Mouse (Mus musculus) lung, postnatal 0 days (tissue): ENCODE data around the gene Btnl2. TPM values are rescaled to one million over a fixed set of nuclear protein-coding genes. Genes with fewer than 3 reads are reported as not detected.
"Not testable (repeated sequence)": the region's sequence is repeated elsewhere in the genome, so short reads cannot be mapped to it uniquely, and the experiment has no call there.

ENCODE experiments used
- ATAC-seq: fragments of 200-750 bp; cut with Nextera tagmentation; 2 replicates; pipeline ENCODE4 v1.8.0; 2017; ENCODE audit warnings: moderate library complexity
- DNase-seq: peaks from one replicate; pipeline ENCODE4 v3.0.0-alpha.2; 2016; ENCODE audit warnings: low spot score
- H3K27ac ChIP-seq: fragments of 300-500 bp; sonication (generic); 2 replicates; pipeline ENCODE4 v1.5.1; 2014; ENCODE audit warnings: antibody characterized with exemption, mild to moderate bottlenecking, low read length, mixed read lengths
- H3K27me3 ChIP-seq: fragments of 300-500 bp; sonication (generic); replicated peaks from 2 replicates; pipeline ENCODE4 v1.6.1; 2014; ENCODE audit warnings: low read length, mixed read lengths; ENCODE audit not compliant: insufficient read depth
- H3K36me3 ChIP-seq: fragments of 300-500 bp; sonication (generic); 2 replicates; pipeline ENCODE4 v1.6.1; 2014; ENCODE audit warnings: low read length, mixed read lengths; ENCODE audit not compliant: insufficient read depth
- H3K4me1 ChIP-seq: fragments of 300-500 bp; sonication (generic); 2 replicates; pipeline ENCODE4 v1.6.1; 2014; ENCODE audit warnings: antibody characterized with exemption, low read depth, low read length, mixed read lengths; ENCODE audit not compliant: insufficient read depth
- H3K4me2 ChIP-seq: fragments of 300-500 bp; sonication (generic); replicated peaks from 2 replicates; pipeline ENCODE4 v1.6.1; 2014; ENCODE audit warnings: low read depth, mild to moderate bottlenecking, low read length, moderate library complexity, mixed read lengths
- H3K4me3 ChIP-seq: fragments of 300-500 bp; sonication (generic); 2 replicates; pipeline ENCODE4 v1.5.1; 2014; ENCODE audit warnings: low read depth, low read length
- H3K9ac ChIP-seq: fragments of 300-500 bp; sonication (generic); replicated peaks from 2 replicates; pipeline ENCODE4 v1.6.1; 2014; ENCODE audit warnings: low read depth, mild to moderate bottlenecking
- H3K9me3 ChIP-seq: fragments of 300-500 bp; sonication (generic); 2 replicates; pipeline ENCODE4 v1.6.1; 2016; ENCODE audit warnings: low read length, mixed read lengths
- CTCF ChIP-seq: IDR thresholded peaks from 2 replicates; pipeline ENCODE4 v1.5.1; 2016; ENCODE audit warnings: antibody characterized with exemption, mild to moderate bottlenecking
- EP300 ChIP-seq: IDR thresholded peaks from 2 replicates; pipeline ENCODE4 v1.6.1; 2016; ENCODE audit warnings: antibody characterized with exemption, mild to moderate bottlenecking, control low read depth
- WGBS: fragments of 180-500 bp; shearing (Covaris S2); extraction: QIAGEN DNeasy Blood & Tissue Kit; methylation state at CpG from one replicate; pipeline ENCODE4 v1.1.7; 2014; 5-methylcytosine and 5-hydroxymethylcytosine counted together
- polyA plus RNA-seq: library from polyadenylated mRNA; unstranded; fragments of >200 nt; fragmentation: Nextera tagmentation; extraction: Ambion mirVana; gene quantifications from 2 replicates; pipeline ENCODE4 v1.2.1, GENCODE M21; 2015

Gene Btnl2
- polyA plus RNA-seq, 1 experiment from 2014 or later = not detected

DNA sequence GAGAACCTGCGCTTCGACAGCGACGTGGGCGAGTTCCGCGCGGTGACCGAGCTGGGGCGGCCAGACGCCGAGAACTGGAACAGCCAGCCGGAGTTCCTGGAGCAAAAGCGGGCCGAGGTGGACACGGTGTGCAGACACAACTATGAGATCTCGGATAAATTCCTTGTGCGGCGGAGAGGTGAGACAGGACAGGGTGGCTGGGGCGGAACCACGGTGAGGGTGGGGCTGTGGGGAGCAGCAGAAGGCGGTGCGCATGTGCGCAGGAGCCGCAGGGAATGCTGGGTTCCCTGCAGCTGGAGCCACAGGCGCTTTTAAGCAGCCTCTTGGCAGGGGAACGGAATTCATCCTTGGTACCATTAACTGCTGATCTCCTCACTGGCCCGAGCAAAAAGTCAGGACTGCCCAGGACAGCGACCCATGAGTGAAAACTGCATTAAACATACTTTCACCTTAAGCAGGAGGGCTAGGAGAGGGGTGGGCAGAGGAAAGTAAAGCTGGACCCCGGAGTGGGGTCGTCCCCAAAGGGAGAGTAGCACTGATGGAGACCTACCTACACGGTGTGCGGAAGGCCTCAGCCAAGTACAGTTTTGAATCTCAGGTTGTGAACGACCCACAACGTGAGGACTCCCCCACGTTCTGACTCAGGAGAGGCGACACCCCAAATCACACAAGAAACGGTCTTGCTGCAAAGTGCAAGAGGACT lies 44.8 kb upstream of the Btnl2 start:
- WGBS = 23% methylated on average over 38 of the region's 38 CpGs

DNA sequence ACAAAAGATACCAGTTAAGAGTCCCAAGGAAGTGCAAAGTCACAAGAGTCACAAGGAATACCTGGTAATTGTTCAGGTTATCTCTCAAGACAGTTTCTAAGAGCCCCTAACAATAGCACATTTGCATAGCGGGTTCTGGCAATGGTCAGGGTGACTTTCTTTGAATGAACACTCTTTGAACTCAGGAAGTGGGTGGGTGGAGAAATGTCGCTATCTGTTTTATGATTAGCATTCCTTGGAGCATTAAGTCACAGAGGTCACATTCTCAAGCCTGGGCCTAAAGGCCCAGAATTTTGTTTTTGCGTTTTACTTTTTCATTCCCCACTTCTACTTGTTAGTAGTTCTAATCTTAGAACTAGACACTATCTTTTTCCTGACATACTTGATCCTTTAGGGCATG lies 44.1 kb upstream of the Btnl2 start:
- H3K27me3 ChIP-seq, H3K4me2 ChIP-seq, H3K36me3 ChIP-seq, DNase-seq, H3K9me3 ChIP-seq, H3K4me1 ChIP-seq, H3K9ac ChIP-seq, ATAC-seq, H3K4me3 ChIP-seq, H3K27ac ChIP-seq: not testable (repeated sequence)
- WGBS = 64% methylated on average over 3 of the region's 3 CpGs

More for the DNA sequence above, 44.8 kb upstream of the Btnl2 start:
- no peaks in the 10 kb centered on the region for H3K36me3 ChIP-seq
- no peaks in the 10 kb centered on the region for H3K27me3 ChIP-seq
- ATAC-seq = peak; percentile 73
- TF ChIP-seq EP300 (no peak), CTCF (no peak)
- peak; percentile 71 for DNase-seq
- H3K4me3 ChIP-seq = peak overlapping the region; percentile 51
- H3K27ac ChIP-seq = no peak overlapping the region
- peak overlapping the region; percentile 20; the same call in 1 of the 2 replicates for H3K9ac ChIP-seq
- H3K4me1 ChIP-seq = no peaks in the 10 kb centered on the region
- H3K4me2 ChIP-seq = peak overlapping the region; percentile 61
- no peaks in the 10 kb centered on the region for H3K9me3 ChIP-seq

DNA sequence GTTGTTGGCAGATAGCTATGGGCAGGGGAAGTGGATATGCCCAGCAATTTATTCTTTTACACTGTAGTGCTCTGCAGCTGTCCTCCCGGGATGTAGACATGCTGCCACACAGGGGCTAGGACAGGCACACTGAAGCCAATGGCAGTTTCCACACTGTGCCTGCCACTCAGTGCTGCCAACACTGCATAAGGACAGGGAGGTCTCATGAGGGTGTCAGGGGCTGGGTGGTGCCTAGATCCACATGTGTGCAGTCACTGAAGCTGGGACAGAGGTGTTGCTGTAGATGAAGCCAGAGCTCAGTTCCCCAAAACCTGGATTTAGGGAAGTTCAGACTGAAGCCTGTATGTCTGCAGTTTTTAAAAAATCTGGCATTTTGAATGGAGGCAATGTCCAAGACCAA lies 42.4 kb upstream of the Btnl2 start:
- H3K27me3 ChIP-seq = no peaks in the 10 kb centered on the region
- no peak overlapping the region for H3K4me2 ChIP-seq
- H3K27ac ChIP-seq = no peak overlapping the region
- no peak overlapping the region for H3K9ac ChIP-seq
- no peaks in the 10 kb centered on the region for H3K36me3 ChIP-seq
- TF ChIP-seq EP300 (no peak), CTCF (no peak)
- ATAC-seq (no peak), DNase-seq (no peak)
- no peaks in the 10 kb centered on the region for H3K4me1 ChIP-seq
- 70% methylated on average over 1 of the region's 1 CpGs for WGBS
- no peaks in the 10 kb centered on the region for H3K9me3 ChIP-seq
- H3K4me3 ChIP-seq = no peak overlapping the region

DNA sequence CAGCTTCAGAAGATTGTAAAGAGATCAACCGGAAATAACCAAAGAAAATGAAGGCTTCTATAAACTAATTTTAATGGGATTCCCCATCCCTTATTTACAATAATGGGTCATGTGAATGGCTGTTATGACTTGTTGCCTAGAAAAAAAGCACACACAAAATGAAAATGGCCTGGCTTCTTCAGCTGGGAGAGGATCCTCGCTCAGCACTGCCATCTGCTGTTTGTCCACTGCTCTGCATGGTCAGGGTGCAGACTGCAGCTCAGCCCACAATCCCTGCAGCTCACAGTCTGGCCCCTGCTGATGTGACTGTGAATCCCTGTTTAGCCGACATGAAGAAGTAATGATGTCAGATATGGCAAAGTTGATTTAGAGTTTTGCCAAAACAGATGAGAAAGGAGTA lies 41.2 kb upstream of the Btnl2 start:
- H3K9ac ChIP-seq = no peak overlapping the region
- H3K27me3 ChIP-seq = no peaks in the 10 kb centered on the region
- DNase-seq (peak; percentile 75), ATAC-seq (peak; percentile 68)
- peak; percentile 95 for TF ChIP-seq CTCF
- TF ChIP-seq EP300 = no peak
- H3K4me2 ChIP-seq = no peak overlapping the region
- H3K4me1 ChIP-seq = no peaks in the 10 kb centered on the region
- no peaks in the 10 kb centered on the region for H3K36me3 ChIP-seq
- no peak overlapping the region for H3K4me3 ChIP-seq
- no peak overlapping the region for H3K27ac ChIP-seq
- no peaks in the 10 kb centered on the region for H3K9me3 ChIP-seq
- WGBS = 33% methylated on average over 3 of the region's 3 CpGs

DNA sequence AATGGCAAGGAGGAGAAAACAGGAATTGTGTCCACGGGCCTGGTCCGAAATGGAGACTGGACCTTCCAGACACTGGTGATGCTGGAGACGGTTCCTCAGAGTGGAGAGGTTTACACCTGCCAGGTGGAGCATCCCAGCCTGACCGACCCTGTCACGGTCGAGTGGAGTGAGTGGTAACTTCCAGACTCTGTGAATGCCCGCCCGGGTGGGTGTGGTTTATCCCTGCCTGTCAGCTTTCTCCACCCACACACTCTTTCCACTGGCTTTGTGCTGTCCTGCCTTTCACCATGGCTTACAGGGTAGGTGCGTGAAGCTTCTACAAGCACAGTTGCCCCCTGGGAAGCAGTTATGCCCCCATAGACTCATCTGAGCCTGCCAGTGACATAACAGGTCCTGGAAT lies 40.3 kb upstream of the Btnl2 start:
- H3K4me2 ChIP-seq = no peak overlapping the region
- H3K27me3 ChIP-seq = no peaks in the 10 kb centered on the region
- H3K9ac ChIP-seq = no peak overlapping the region
- H3K9me3 ChIP-seq = no peaks in the 10 kb centered on the region
- H3K4me3 ChIP-seq = no peak overlapping the region
- no peaks in the 10 kb centered on the region for H3K36me3 ChIP-seq
- no peak overlapping the region for H3K27ac ChIP-seq
- H3K4me1 ChIP-seq = no peaks in the 10 kb centered on the region
- DNase-seq = no peak
- TF ChIP-seq CTCF (no peak), EP300 (no peak)
- no peak for ATAC-seq
- 58% methylated on average over 9 of the region's 9 CpGs for WGBS

GRCm38 (mm10) chr17:34315512-34315911 lies 39.1 kb upstream of the Btnl2 start:
- H3K4me3 ChIP-seq = no peak overlapping the region
- H3K9me3 ChIP-seq = no peaks in the 10 kb centered on the region
- TF ChIP-seq CTCF (no peak), EP300 (no peak)
- no peak for ATAC-seq
- WGBS = 65% methylated on average over 1 of the region's 1 CpGs
- H3K27ac ChIP-seq = no peak overlapping the region
- H3K27me3 ChIP-seq = no peaks in the 10 kb centered on the region
- no peak overlapping the region for H3K9ac ChIP-seq
- H3K4me2 ChIP-seq = no peak overlapping the region
- DNase-seq = no peak
- H3K36me3 ChIP-seq = no peaks in the 10 kb centered on the region
- H3K4me1 ChIP-seq = no peaks in the 10 kb centered on the region

DNA sequence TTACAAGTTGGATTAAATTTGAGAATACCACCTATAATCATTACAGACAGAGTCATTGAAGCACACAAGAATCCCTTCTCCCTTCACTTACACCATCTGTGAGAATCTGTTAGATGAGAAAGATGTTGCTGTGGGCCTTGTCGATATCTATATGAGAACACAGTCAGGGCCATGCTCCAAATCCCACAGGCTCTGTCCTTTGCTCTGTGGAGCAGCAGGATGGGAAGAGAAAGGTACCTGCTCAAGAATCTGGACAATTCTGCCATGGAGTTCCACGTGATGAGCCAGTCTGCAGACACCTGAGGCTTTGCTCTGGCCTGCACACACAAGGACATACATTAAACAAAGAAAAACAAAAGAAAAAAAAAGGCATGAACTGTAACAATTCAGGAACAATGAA lies 37.9 kb upstream of the Btnl2 start:
- ATAC-seq (no peak), DNase-seq (no peak)
- Histone ChIP-seq H3K4me3 (no peak overlapping the region), H3K36me3 (no peaks in the 10 kb centered on the region), H3K9ac (no peak overlapping the region), H3K9me3 (no peaks in the 10 kb centered on the region), H3K4me2 (no peak overlapping the region), H3K27ac (no peak overlapping the region), H3K4me1 (no peaks in the 10 kb centered on the region), H3K27me3 (no peaks in the 10 kb centered on the region)
- WGBS = 57% methylated on average over 2 of the region's 2 CpGs
- no peak for TF ChIP-seq EP300
- TF ChIP-seq CTCF = no peak
